Mouse (Mus musculus) heart, embryonic 14.5 days (tissue): ENCODE data around the gene Grin2c. TPM values are rescaled to one million over a fixed set of nuclear protein-coding genes. Genes with fewer than 3 reads are reported as not detected.
A peak's percentile ranks its signal among the peaks of the same experiment; 100 is the strongest.

Source experiments
- ATAC-seq: fragments of 200-750 bp; cut with Nextera tagmentation; 2 replicates; pipeline ENCODE4 v1.8.0; 2017; ENCODE audit warnings: low read depth, moderate TSS enrichment; ENCODE audit not compliant: insufficient number of reproducible peaks, insufficient read depth, low FRiP score
- H3K27ac ChIP-seq, 2 experiments: fragments of 200-500 bp in 1 of 2; fragments of 300-500 bp in 1 of 2; sonication (generic) in 1 of 2; replicated peaks in 1 of 2; 2 replicates each; pipeline ENCODE4 v1.5.1; 2012 to 2014; ENCODE audit warnings: low read depth in 2 of 2, low read length in 2 of 2, control low read depth in 1 of 2, mild to moderate bottlenecking in 1 of 2, mixed read lengths in 1 of 2; ENCODE audit not compliant: control insufficient read depth in 1 of 2, insufficient read depth in 1 of 2
- H3K27me3 ChIP-seq: fragments of 300-500 bp; sonication (generic); 2 replicates; pipeline ENCODE4 v1.6.1; 2014; ENCODE audit warnings: mild to moderate bottlenecking, low read length, control low read depth; ENCODE audit not compliant: control insufficient read depth, insufficient read depth
- H3K36me3 ChIP-seq: fragments of 300-500 bp; sonication (generic); 2 replicates; pipeline ENCODE4 v1.6.1; 2014; ENCODE audit warnings: mild to moderate bottlenecking, control low read depth, low read length, mixed read lengths; ENCODE audit not compliant: control insufficient read depth, insufficient read depth
- H3K4me1 ChIP-seq, 2 experiments: fragments of 200-500 bp in 1 of 2; fragments of 300-500 bp in 1 of 2; sonication (generic) in 1 of 2; 2 replicates each; pipeline ENCODE4 v1.6.1; 2012 to 2014; ENCODE audit warnings: low read length in 2 of 2, control low read depth in 1 of 2, mixed read lengths in 1 of 2; ENCODE audit not compliant: control insufficient read depth in 2 of 2, insufficient read depth in 2 of 2
- H3K4me2 ChIP-seq: fragments of 300-500 bp; sonication (generic); 2 replicates; pipeline ENCODE4 v1.6.1; 2014; ENCODE audit warnings: mild to moderate bottlenecking, low read length
- H3K4me3 ChIP-seq, 2 experiments: fragments of 200-500 bp in 1 of 2; fragments of 300-500 bp in 1 of 2; sonication (generic) in 1 of 2; 2 replicates each; pipeline ENCODE4 v1.5.1; 2012 to 2014; ENCODE audit warnings: low read length in 2 of 2, mild to moderate bottlenecking in 2 of 2, control low read depth in 1 of 2, low read depth in 1 of 2, moderate library complexity in 1 of 2; ENCODE audit not compliant: control insufficient read depth in 1 of 2, insufficient read depth in 1 of 2
- H3K9ac ChIP-seq: fragments of 300-500 bp; sonication (generic); 2 replicates; pipeline ENCODE4 v1.6.1; 2014; ENCODE audit warnings: mild to moderate bottlenecking, low read length
- H3K9me3 ChIP-seq: fragments of 300-500 bp; sonication (generic); 2 replicates; pipeline ENCODE4 v1.6.1; 2016; ENCODE audit warnings: low read length, control low read depth; ENCODE audit not compliant: control insufficient read depth
- WGBS: fragments of 180-500 bp; shearing (Covaris S2); extraction: QIAGEN DNeasy Blood & Tissue Kit; methylation state at CpG from one replicate; pipeline ENCODE4 v1.1.7; 2014; 5-methylcytosine and 5-hydroxymethylcytosine counted together
- polyA plus RNA-seq: library from polyadenylated mRNA; unstranded; fragments of >200 nt; fragmentation: Nextera tagmentation; extraction: Ambion mirVana; gene quantifications from 2 replicates; pipeline ENCODE4 v1.2.1, GENCODE M21; 2014

The Grin2c gene
- polyA plus RNA-seq, 1 experiment from 2014 or later = 0.15 TPM

DNA sequence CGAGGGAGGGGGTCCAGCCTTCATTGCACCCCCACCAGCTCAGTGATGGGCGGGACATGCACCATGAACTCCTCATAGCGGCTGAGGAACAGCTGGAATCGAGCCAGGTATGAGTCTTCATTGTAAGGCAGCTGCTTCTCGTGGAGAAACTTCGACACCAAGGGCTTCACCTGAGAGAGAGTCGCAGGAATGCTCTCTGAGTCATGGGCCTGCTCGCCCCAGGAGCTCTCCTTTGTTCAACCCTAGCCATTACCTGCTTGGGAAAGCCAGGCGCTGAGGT is 16.4 kb upstream of the Grin2c start:
- H3K27ac ChIP-seq = no peak overlapping the region
- no peak overlapping the region for H3K9ac ChIP-seq
- no peaks in the 10 kb centered on the region for H3K27me3 ChIP-seq
- H3K36me3 ChIP-seq = no peaks in the 10 kb centered on the region
- no peaks in the 10 kb centered on the region for H3K9me3 ChIP-seq
- H3K4me3 ChIP-seq = no peak overlapping the region
- H3K4me2 ChIP-seq = no peak overlapping the region
- WGBS = 65% methylated on average over 9 of the region's 9 CpGs
- H3K4me1 ChIP-seq = peaks cover 0 to 5% of the 10 kb centered on the region in 2 experiments; a peak in 2 of 4 replicates
- ATAC-seq = no peak

DNA sequence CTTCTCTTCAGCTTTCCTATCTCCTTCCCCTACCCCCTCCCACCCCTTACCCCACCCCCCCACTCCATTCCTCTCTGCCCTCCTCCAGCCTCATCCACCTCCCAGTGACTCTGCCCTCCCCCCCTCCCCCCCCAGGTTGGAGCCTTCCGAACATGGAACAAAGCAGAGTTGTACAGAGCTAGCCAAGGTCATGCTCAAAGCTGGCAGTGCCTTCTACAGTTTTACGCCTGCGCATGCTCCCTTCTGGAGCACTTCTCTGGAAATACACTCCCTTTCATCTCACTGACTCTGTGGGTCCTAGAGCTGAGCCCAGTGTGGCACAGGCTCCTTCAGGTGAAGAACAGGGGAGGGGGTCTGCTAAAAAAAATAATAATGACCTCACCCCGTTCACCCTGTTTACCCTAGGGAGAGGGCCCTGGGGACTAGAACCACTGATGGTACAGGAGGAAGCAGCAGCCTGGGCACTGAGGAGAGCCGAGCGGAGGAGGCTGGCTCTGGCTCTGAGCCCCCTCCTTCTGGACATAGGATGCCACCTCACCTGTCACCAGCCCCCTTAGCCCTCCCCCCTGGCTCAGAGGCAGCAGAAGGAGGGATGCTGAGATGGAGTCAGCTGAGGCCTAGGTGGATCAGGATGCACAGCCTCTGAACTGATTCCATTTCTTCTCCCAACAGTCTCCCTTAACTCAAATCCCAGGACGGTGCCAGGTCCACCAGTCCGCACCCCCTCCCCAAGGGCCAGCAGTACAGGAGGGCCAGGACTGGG is 15.9 kb upstream of the Grin2c start:
- WGBS = 71% methylated on average over 8 of the region's 8 CpGs
- Histone ChIP-seq H3K9me3 (no peaks in the 10 kb centered on the region), H3K9ac (no peak overlapping the region), H3K4me2 (no peak overlapping the region), H3K4me3 (no peak overlapping the region), H3K4me1 (peaks cover 4 to 5% of the 10 kb centered on the region in 2 experiments; a peak in 3 of 4 replicates), H3K27ac (no peak overlapping the region), H3K36me3 (no peaks in the 10 kb centered on the region), H3K27me3 (no peaks in the 10 kb centered on the region)
- ATAC-seq = 0 out of 2 replicates have a peak, but pooled peaks have one; percentile 2

DNA sequence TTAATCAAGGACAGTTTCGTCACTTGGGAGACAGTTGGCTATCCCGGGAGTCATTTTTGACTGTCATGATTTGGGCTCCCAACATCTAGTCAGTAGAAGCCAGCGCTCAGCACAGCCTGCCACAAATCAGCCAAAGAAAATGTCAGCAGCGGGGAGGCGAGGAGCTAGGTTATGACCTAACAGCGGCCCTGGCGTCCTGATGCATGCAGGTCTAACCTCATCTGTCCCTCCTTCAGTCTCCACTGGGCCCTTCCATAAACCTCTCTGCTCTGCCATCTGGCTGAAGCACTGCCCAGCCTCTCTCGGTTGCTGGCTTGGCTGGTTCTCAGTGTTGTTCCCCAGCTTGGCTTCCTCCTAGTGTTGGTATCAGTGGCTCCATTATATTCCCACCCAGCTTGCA is 15.3 kb upstream of the Grin2c start:
- H3K9ac ChIP-seq = no peak overlapping the region

DNA sequence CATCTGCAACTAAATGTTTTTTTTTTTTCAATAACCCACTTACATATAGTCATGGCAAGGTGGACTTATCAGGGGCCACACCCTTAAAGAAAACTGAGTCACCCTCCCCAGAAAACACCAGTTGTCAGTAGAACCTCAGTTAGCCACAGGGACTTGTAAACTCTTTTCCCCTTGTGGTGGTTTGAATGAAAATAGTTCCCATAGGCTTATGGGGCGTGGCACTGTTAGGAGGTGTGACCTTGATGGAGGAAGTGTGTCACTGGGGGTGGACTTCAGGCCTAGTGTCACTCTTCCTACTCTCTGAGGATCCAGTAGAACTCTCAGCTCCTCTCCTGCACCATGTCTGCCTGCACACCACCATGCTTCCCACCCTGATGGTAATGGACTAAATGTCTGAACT is 12.7 kb upstream of the Grin2c start:
- Histone ChIP-seq H3K9me3 (no peaks in the 10 kb centered on the region), H3K36me3 (no peaks in the 10 kb centered on the region), H3K9ac (no peak overlapping the region), H3K4me2 (no peak overlapping the region), H3K4me3 (no peak overlapping the region), H3K27ac (no peak overlapping the region), H3K4me1 (peaks cover 12 to 13% of the 10 kb centered on the region in 2 experiments), H3K27me3 (no peaks in the 10 kb centered on the region)
- WGBS = 81% methylated on average over 1 of the region's 1 CpGs
- ATAC-seq = no peak

More for the DNA sequence above, 15.3 kb upstream of the Grin2c start:
- WGBS = 65% methylated on average over 8 of the region's 8 CpGs
- Histone ChIP-seq H3K9me3 (no peaks in the 10 kb centered on the region), H3K27me3 (no peaks in the 10 kb centered on the region), H3K27ac (no peak overlapping the region; a peak in 1 of 4 replicates), H3K36me3 (no peaks in the 10 kb centered on the region), H3K4me3 (no peak overlapping the region), H3K4me2 (no peak overlapping the region), H3K4me1 (peaks cover 5 to 7% of the 10 kb centered on the region in 2 experiments)
- no peak for ATAC-seq

DNA sequence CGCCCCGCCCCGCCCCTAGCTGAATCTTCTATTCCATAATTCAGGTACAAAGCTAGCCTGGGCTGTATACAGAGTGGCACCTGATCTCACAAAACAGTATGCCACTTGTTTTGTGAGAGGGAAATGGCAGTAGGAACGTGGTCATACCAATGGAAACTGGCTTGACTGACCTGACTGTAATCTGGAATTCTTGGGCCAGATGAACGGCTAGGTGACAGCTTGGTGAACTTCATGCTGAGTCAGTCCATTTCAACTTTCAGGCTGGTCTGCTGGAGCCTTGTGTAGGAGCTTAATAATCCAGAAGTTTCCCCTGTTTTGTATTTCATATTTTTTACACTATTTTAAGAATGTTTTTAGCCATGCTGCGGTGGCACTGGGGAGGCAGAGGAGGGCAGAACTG is 11.1 kb upstream of the Grin2c start:
- no peaks in the 10 kb centered on the region for H3K36me3 ChIP-seq
- WGBS = 70% methylated on average over 6 of the region's 6 CpGs
- H3K9me3 ChIP-seq = no peaks in the 10 kb centered on the region
- no peak overlapping the region for H3K27ac ChIP-seq
- no peak overlapping the region for H3K4me3 ChIP-seq
- peaks cover 12 to 13% of the 10 kb centered on the region in 2 experiments for H3K4me1 ChIP-seq
- H3K9ac ChIP-seq = peak overlapping the region; percentile 79; the same call in 1 of the 2 replicates
- H3K27me3 ChIP-seq = no peaks in the 10 kb centered on the region
- no peak for ATAC-seq
- peak overlapping the region; percentile 84 for H3K4me2 ChIP-seq

DNA sequence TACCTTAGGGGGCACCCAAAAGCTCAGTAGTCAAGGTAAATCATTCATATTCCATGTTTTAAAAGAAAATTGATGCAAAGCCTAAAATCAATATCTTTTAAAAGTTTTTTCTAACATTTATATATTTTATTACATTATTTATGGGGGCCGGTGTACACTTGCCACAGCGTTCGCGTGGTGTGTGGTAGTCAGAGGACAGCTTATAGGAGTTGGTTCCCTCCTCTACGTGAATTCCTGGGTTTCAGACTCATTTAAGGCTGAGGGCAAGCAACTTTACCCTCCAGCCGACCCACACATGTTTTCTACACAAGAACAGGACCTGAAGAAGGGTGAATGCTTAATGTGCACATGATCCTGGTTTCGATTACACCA is 10.5 kb upstream of the Grin2c start:
- Histone ChIP-seq H3K4me3 (peak overlapping the region; percentile 67 to 94), H3K27ac (peak overlapping the region; percentile 88 to 97), H3K36me3 (no peaks in the 10 kb centered on the region), H3K4me2 (peak overlapping the region; percentile 84), H3K9ac (peak overlapping the region; percentile 79), H3K9me3 (no peaks in the 10 kb centered on the region), H3K27me3 (no peaks in the 10 kb centered on the region), H3K4me1 (peaks cover 11 to 13% of the 10 kb centered on the region in 2 experiments)
- 20% methylated on average over 7 of the region's 7 CpGs for WGBS
- ATAC-seq = no peak

DNA sequence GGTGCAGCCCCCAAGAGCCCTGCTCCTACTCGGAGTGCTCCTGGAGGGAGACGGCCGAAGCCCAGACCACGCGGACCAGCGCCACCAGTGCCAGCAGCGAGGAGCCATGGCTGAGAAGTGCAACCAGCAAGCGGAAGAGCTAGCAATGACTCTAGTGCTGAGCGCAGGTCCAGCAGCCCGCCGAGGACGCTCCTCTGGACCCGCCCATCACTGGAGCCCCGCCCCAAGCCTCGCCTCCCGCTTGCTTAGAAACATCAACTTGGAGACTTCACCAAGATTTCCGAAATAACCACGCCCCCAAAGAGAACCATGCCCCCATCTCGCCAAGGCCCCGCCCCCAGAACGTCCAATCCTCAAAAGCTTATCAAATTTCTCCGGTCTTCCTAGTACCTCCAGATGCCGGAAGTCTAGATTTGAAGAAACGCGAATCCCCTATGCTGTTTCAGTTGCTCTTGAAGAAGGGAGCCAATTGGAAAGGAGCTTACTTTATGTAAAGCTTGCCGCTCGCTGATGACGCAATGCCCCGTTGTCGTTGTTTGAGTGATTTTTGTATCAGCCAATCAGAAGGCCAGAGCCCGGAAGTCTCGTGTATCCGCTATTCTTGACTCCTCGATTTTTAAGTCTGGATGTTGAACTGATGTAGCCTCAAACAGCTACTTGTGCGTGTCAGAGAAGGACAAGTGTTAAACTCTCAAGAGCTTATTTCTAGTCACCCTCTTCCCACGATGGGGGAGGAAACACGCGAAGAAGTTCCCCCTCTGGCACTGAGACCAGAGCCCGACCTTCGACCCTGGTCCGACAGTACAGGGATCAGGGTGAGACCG is 9.9 kb upstream of the Grin2c start, which contains the start of gene Fdxr:
Fdxr (minus strand) TSS at position 271 of the 824 bp plus-strand sequence.
- H3K36me3 ChIP-seq = no peaks in the 10 kb centered on the region
- no peaks in the 10 kb centered on the region for H3K9me3 ChIP-seq
- peak within 1 kb of the TSS; percentile 67 to 94 for H3K4me3 ChIP-seq
- H3K27ac ChIP-seq = peak within 1 kb of the TSS; percentile 88 to 97
- peak within 1 kb of the TSS; percentile 80 for H3K9ac ChIP-seq
- peaks cover 9 to 13% of the 10 kb centered on the region in 2 experiments for H3K4me1 ChIP-seq
- peak within 1 kb of the TSS; percentile 89 for H3K4me2 ChIP-seq
- no peaks in the 10 kb centered on the region for H3K27me3 ChIP-seq
- WGBS = under 1% methylated on average over 42 of the region's 42 CpGs
- peak; percentile 93 for ATAC-seq
